Mouse (Mus musculus): ENCODE results near the gene Pitpnb.

- TF ChIP-seq EP300 (IDR thresholded peaks at IDR 0.05; ENCODE audit: low read length), result no peak
- TF ChIP-seq POLR2A (IDR thresholded peaks at IDR 0.05; ENCODE audit: low read depth, low read length), result no peak
- no peak for TF ChIP-seq MAZ (IDR thresholded peaks at IDR 0.05; ENCODE audit: low read depth, low read length)
Observed at GRCm38 (mm10) chr5:111415575-111415974, 85.0 kb downstream of the Pitpnb start.
